Mouse (Mus musculus): ENCODE measurements around the gene Zfp62.

The Zfp62 gene

DNA sequence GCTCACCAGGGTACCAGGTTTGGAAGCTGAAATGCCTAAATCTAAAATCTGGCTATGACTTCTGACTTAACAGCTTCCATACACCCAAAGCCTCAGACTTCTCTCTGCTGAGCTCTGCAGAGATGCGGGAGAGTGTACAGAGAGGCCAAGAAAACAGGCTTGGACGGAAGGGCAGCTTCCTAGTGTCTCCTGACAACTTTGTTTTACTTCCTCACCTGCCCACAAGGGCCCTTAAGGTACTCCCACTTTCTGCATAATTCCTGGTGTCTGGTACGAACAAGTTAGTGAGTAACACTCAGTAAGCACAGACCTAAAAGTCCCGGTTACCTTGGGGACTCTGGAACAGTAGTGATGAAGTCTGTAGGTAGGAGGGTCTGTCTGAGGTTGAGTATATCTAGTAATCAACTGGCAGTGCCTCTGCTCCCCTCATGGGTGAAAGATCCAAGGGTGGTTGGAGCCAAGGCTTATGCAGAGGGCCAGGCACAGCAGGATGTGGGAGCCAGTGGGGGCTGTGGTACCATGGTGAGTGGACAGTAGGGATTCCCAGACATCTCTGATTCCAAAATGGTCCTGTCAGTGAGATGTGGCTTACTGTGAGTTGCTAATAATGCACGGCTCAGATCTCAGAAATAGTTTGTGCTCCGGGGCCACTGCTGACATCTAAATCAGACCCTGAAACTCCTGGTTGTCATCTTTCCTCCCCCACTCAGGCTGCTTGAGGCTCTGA is 46.0 kb downstream of the Zfp62 start:
- no peak for DNase-seq (ENCODE audit: low spot score)

- DNase-seq (ENCODE audit: low spot score) = no peak
Observed at GRCm38 (mm10) chr11:49249811-49250421, 46.8 kb downstream of the Zfp62 start.

- DNase-seq (ENCODE audit: low spot score) = peak; percentile 75
Observed at GRCm38 (mm10) chr11:49250422-49251379, 47.6 kb downstream of the Zfp62 start.

GRCm38 (mm10) chr11:49251380-49251761 is 48.3 kb downstream of the Zfp62 start:
- peak; percentile 17 for DNase-seq (ENCODE audit: low spot score)

GRCm38 (mm10) chr11:49252048-49252447 is 49.0 kb downstream of the Zfp62 start:
- no peak for DNase-seq (ENCODE audit: low spot score)

DNA sequence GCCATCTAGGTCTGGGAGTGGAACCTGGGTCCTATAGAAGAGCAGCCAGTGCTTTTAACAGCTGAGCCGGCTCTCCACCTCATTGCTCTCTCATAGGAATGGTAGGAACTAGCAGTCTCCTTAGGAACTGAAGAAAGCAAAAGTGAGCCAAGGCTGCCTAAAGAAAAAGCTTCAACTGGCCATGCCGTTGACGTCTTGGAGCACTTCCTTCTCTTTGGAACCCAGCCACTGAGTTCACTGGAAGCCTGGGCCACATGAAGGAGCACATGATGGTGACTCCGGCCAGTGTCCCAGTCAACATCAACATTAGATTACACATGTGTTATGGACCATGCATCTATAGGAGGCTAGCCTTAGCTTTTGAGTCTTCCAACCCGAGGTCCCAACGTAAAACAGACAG is 49.9 kb downstream of the Zfp62 start:
- DNase-seq (ENCODE audit: low spot score) = no peak

GRCm38 (mm10) chr11:49259296-49259695 is 56.2 kb downstream of the Zfp62 start:
- no peak for DNase-seq (ENCODE audit: low spot score)

GRCm38 (mm10) chr11:49259829-49260228 is 56.7 kb downstream of the Zfp62 start:
- no peak for DNase-seq (ENCODE audit: low spot score)

DNA sequence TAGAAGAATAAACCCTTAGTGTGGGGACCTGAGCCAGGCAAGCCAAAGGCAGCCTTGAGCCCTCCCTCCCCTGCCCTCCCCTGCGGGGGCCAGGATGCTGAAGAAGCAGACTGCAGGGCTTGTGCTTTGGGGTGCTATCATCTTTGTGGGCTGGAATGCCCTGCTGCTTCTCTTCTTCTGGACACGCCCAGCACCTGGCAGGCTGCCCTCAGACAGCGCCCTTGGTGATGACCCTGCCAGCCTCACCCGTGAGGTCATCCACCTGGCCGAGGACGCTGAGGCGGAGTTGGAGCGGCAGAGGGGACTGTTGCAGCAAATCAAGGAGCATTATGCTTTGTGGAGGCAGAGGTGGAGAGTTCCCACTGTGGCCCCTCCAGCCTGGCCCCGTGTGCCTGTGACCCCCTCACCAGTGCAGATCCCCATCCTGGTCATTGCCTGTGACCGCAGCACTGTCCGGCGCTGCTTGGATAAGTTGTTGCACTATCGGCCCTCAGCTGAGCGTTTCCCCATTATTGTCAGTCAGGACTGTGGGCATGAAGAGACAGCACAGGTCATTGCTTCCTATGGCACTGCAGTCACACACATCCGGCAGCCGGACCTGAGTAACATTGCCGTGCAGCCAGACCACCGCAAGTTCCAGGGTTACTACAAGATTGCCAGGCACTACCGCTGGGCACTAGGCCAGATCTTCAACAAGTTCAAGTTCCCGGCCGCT is 57.7 kb downstream of the Zfp62 start:
- DNase-seq (ENCODE audit: low spot score) = no peak

DNA sequence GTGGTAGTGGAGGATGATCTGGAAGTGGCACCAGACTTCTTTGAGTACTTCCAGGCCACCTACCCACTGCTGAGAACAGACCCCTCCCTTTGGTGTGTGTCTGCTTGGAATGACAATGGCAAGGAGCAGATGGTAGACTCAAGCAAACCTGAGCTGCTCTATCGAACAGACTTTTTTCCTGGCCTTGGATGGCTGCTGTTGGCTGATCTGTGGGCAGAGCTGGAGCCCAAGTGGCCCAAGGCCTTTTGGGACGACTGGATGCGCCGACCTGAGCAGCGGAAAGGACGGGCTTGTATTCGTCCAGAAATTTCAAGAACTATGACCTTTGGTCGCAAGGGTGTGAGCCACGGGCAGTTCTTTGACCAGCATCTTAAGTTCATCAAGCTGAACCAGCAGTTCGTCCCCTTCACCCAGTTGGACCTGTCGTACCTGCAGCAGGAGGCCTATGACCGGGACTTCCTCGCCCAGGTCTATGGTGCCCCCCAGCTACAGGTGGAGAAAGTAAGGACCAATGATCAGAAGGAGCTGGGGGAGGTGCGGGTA is 58.3 kb downstream of the Zfp62 start:
- DNase-seq (ENCODE audit: low spot score) = no peak

DNA sequence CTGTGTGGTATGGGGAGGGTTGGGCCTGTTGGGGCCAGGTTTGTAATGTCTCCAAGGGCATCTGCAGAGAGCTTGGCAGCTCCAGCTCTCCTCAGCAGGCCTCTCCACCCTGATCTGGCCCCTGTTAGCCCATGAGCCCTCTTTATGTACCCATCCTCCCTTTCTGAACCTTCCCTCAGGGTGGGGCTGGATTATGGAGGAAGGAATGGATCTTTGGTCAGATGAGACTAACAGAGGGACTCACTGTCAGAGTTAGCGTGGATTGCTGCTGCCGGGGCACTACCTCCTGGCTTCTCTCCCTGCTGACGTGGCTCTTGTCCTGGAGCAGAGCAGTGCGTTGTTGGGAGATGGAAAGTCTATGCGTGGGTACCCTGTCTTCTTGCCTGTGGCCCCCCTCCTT is 59.2 kb downstream of the Zfp62 start:
- no peak for DNase-seq (ENCODE audit: low spot score)

- DNase-seq (ENCODE audit: low spot score) = no peak
Observed at GRCm38 (mm10) chr11:49263149-49263548, 60.1 kb downstream of the Zfp62 start.

DNA sequence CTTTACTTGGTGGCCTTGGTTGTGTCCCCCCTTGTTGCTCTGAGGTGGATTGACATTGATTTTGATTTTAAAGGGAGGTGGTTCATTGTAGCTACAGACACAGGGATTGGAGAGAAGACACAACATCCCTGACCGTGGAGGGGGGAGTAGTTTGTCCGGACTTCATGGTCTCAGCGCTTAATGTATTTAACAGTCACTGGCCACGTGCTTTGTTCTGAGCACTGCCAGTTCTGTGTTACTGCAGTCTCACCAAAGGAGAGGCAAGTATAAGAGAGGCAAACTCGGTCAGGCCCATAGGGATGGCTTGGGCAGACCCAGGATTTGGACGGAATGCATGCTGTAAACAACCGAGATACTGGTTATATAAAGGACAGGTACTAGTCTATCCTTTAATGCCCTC is 61.0 kb downstream of the Zfp62 start:
- DNase-seq (ENCODE audit: low spot score) = no peak

DNA sequence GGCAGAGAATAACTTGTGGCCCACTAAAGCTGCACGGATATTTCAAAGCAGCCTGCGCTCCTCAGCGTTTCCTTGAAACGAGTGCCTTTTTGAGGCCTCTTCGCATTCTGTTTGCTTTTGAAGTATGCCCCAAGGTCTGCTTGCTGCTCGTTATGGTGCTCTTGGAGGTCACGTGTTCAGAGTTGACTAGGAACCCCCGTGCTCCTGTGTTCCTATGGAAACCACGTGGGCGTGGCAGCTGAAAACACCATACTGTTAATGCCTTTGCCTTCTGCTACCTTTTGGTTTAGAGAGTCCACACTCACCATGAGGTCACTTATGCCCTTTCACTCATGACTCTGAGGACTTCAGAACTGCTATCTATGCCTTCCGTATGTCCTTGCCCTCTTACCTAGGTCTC is 61.5 kb downstream of the Zfp62 start:
- DNase-seq (ENCODE audit: low spot score) = no peak

DNA sequence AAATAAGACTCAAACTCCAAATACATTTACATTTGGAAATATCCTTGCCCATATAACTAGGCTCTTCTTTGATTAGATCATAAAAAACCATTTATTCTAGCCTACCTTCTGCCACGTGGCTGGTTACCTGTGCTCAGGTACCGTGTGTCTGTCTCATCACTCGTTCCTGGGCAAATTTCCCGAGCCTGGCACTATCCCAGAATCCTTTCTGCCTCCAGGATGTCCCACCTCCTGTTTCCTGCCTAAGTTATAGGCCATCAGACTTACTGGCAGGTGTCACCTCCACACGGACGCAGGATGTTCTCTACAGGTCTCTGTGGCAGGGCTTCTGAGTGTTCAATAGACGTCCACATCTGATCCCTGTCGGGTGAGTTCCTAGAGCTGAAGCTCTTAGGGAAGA is 62.0 kb downstream of the Zfp62 start:
- DNase-seq (ENCODE audit: low spot score) = no peak

DNA sequence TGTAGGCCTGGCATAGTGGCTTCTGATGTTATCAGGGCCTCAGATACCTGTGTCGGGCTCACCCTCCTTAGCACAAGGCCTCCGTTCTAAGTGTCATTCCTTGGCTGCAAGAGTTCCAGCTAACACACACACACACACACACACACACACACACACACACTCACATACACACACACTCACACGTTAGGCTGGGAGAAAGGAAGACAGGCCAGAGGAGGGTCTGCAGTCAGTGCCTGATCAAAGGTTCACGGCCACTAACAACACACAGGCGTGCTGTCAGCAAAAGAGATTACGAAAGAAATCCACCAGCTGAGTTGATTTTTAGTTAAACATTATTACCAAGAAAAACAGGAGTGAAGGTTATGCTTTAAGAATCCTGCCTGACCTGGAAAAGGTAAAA is 63.6 kb downstream of the Zfp62 start:
- DNase-seq (ENCODE audit: low spot score) = no peak

GRCm38 (mm10) chr11:49267316-49267715 is 64.2 kb downstream of the Zfp62 start:
- no peak for DNase-seq (ENCODE audit: low spot score)

GRCm38 (mm10) chr11:49267970-49268579 is 65.0 kb downstream of the Zfp62 start:
- DNase-seq (ENCODE audit: low spot score) = no peak

Measured in c-Kit-positive CD71-positive TER-119-positive erythroid progenitor cells, embryonic 14.5 days (primary cell).